Mouse (Mus musculus) cerebellum, postnatal 4 days (tissue): ENCODE results near the gene Gm20605.
A peak's percentile ranks its signal among the peaks of the same experiment; 100 is the strongest.

Experiments used
- DNase-seq, 2 experiments: peaks; one replicate each; pipeline ENCODE4 v3.0.0; 2022; ENCODE audit warnings: low spot score in 2 of 2, mixed read lengths in 1 of 2

The Gm20605 gene

DNA sequence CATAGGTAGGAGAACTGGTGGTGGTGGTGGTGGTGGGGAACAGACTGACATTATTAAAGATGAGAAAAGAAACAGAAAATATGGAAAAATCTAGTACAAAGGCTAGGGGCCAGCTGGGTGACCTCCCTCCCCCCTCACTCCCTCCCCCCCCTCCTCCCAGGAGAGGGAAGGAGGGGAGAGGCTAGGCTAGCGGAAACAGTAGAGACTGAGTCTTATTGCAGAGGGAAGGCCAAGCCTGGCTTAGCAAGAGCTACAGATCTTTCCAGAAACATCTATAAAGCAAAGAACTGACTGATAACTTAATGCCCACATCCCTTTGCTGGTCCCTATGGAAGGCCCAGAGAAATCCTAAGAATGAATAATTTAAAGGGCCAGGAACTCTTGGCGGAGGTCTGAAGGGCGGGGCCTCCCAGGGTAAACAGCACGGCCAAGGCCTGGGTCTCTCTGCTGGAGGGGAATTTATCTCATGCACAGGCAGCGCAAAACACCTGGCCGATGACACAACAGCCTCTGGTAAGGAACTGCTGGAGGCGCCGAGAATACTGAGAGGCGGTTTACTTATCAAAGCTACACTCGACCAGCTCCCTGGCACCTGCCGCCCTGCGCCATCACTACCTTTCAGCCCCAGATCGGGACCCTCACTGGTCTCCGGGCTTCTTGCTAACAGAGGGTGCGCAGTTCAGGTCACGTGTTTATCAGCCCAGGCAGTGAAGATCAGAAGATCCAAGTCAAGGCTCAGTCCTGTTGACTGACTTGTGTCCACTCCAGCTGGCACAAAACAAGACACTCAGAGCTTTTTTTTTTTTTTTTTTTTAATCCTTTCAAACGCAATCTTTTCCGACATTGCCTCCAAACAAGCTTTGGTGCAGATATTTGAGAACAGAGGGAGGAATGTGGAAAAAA is 20.9 kb downstream of the Gm20605 start:
- no peak for DNase-seq

DNA sequence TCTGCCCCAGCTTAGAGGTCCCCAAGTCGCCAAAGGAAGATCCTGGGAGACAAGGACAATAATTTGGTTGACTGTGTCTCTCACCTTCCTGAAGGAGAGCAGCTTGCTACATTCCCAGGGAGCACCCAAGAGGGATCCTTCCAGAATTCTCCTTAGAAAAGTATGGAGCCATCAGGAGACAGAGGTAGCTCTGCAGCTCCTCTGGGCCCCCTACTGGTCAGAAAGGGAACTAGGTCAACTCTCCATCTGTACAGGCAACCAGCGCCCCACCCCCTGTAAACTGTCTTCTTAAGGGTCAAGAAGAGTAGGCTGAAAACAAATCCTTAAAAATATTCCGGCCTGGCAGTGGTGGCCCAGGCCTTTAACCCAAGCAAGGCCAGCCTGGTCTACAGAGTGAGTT is 23.5 kb downstream of the Gm20605 start:
- DNase-seq, result peak in 1 of 2 experiments; percentile 65

- no peak for DNase-seq
Measured at GRCm38 (mm10) chr5:137653366-137653765, 24.4 kb downstream of the Gm20605 start.

- DNase-seq, result no peak
Measured at GRCm38 (mm10) chr5:137654746-137655145, 25.8 kb downstream of the Gm20605 start.

GRCm38 (mm10) chr5:137656977-137657376 is 28.0 kb downstream of the Gm20605 start:
- DNase-seq, result peak in 1 of 2 experiments; percentile 77

GRCm38 (mm10) chr5:137660064-137660688 is 31.2 kb downstream of the Gm20605 start:
- DNase-seq, result no peak

DNA sequence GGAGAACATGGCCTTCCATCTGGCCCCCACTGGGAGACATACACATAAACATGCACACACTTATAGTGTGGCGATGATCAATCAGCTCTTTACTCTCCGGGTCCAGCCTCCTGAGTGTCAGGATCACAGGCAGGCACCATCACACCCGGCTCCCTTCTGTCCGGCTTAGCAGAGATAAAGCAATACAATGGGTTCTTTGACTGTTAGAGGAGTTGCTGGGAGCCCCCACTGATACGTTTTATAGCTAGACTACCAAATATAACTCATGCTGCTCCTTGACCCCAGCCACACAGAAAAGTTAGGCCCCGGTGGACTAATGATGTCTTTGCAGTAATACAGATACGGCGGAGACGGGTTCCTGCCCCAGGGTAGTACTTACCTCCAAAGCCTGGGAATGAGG is 34.1 kb downstream of the Gm20605 start:
- DNase-seq, result no peak

- peak in 1 of 2 experiments; percentile 29 for DNase-seq
Measured at GRCm38 (mm10) chr5:137668971-137669370, 40.0 kb downstream of the Gm20605 start.

DNA sequence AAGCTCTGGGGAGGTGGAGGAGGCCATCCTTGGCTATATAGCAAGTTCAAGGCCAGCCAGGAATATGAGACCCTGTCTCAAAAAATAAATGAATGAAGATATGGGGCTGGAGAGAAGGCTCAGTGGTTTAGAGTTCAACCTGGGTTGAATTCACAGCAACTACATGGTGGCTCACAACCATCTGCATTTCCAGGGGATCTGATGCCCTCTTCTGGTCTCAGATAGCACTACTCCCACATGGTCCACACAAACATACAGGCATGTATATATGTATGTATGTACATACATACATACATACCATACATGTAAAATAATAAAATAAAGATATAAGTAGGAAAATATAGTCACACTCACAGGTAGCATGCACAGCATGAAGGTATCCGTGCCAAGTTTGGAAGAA is 41.3 kb downstream of the Gm20605 start:
- no peak for DNase-seq

GRCm38 (mm10) chr5:137671443-137672240 is 42.7 kb downstream of the Gm20605 start:
- DNase-seq, result no peak

DNA sequence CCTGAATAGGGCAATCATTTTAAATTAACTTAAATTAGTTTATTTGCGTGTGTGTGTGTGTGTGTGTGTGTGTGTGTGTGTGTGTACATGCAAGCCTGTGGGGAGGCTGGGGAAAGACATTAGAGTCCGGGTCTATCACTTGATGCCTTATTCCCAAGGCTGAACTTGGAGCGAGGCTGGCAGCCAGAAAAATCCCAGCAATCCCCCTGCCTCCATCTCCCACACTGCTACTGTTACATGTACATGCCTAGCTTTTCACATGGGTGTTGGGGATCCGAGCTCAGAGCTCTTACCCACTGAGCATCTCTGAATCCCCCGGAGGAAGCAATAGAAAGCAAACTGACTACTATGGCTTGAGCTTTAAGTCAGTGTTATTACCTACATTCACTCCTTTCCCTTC is 43.4 kb downstream of the Gm20605 start:
- DNase-seq, result no peak

- DNase-seq, result no peak
Measured at GRCm38 (mm10) chr5:137673015-137673414, 44.0 kb downstream of the Gm20605 start.

GRCm38 (mm10) chr5:137674786-137675185 is 45.8 kb downstream of the Gm20605 start:
- no peak for DNase-seq

GRCm38 (mm10) chr5:137677859-137678258 is 48.9 kb downstream of the Gm20605 start:
- DNase-seq, result no peak

DNA sequence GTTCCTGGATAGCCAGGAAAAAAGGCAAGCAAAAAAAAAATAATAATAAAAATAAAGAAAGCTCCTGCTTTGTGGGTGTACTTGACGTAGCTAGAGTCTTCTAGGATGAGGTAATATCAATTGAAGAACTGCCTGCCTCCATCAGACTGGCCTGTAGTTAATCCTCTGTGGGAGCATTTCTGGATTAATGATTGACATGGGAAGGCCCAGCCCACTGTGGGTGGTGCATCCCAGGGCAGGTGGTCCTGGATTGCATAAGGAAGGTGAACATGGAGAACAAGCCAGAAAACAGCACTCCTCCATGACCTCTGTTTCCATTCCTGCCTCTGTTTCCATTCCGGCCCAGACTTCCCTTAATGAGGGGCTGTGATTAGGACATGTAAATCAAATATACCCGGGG is 49.8 kb downstream of the Gm20605 start:
- DNase-seq, result no peak

GRCm38 (mm10) chr5:137679726-137680125 is 50.8 kb downstream of the Gm20605 start:
- DNase-seq, result no peak

- DNase-seq, result no peak
Measured at GRCm38 (mm10) chr5:137682526-137682925, 53.6 kb downstream of the Gm20605 start.

- DNase-seq, result no peak
Measured at GRCm38 (mm10) chr5:137683388-137684293, 54.7 kb downstream of the Gm20605 start.

DNA sequence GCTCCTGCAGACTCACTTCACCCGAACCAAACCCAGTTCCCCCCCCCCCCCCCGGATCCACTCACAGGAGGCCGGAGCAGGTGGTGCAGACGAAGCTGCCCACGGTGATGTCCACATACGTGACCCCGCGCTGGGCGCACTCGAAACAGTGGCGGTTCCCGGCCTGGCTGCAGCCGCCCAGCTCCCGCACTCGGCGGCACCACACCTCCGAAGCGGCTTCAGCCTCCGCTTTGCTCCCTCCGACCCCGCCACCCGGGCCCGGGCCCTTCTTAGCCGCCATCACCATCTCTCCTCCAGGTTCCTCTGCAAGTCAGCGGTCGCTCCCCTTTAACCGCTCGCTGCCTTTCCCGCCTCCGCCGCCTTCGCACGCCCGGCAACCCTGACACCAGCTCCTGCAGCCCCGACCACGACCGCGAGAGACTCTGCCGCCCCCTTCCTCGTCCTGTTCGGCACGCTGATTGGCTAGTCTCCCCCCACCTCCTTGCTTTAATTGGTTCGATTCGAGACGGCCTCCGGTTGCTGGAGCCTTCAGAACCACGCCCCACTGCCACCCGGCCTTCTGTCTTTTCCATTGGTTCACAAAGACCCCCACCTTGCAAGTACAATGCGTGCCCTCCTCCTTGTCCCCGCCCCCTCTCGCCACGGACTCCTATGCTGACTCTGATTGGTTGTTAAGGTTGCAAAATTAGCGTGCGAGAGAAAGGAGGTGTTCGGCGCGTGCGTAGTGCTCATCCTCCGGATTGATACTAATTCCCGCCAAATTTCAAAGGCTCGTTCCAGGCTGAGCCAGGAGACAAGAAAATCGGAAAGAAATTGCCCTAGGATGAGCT is 55.5 kb downstream of the Gm20605 start, which contains the start of gene Agfg2:
Gene Agfg2 (minus strand): TSS at position 433 of the 830 bp plus-strand sequence.
- peak; percentile 90 to 96 for DNase-seq

DNA sequence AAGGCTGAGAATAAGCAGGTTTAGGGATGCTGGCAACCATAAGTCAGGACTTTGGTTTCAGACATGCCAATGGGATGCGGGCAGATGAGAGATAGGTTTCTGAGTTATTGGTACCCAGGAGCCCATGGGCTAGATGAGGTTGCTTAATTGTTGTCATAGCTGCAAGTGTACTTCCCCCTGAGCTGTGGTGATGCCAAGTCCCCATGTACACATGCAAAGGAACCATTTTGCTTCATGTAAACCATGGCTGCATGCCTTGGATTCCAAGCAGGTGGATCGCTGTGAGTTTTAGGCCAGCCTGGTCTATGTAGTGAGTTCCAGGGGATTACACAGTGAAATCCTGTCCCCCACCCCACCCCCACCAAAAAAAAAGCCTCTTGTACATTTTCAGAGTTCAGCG is 56.7 kb downstream of the Gm20605 start:
- no peak for DNase-seq
